Mouse (Mus musculus) embryonic facial prominence, embryonic 11.5 days (tissue): ENCODE measurements around the gene Farp1. TPM values are rescaled to one million over a fixed set of nuclear protein-coding genes. Genes with fewer than 3 reads are reported as not detected.
A peak's percentile ranks its signal among the peaks of the same experiment; 100 is the strongest.

ENCODE experiments used
- ATAC-seq: fragments of 200-750 bp; cut with Nextera tagmentation; replicated peaks from 2 replicates; pipeline ENCODE4 v1.8.0; 2017; ENCODE audit warnings: low read depth; ENCODE audit not compliant: insufficient number of reproducible peaks, low FRiP score, low TSS enrichment
- DNase-seq: peaks from one replicate; pipeline ENCODE4 v3.0.0-alpha.2; 2015; ENCODE audit warnings: low spot score
- H3K27ac ChIP-seq: fragments of 300-500 bp; sonication (generic); replicated peaks from 2 replicates; pipeline ENCODE4 v1.5.1; 2014; ENCODE audit warnings: mild to moderate bottlenecking, low read depth, low read length, control low read depth
- H3K27me3 ChIP-seq: fragments of 300-500 bp; sonication (generic); 2 replicates; pipeline ENCODE4 v1.6.1; 2014; ENCODE audit warnings: mild to moderate bottlenecking, low read length, moderate library complexity, mixed read lengths; ENCODE audit not compliant: control insufficient read depth, insufficient read depth
- H3K36me3 ChIP-seq: fragments of 300-500 bp; sonication (generic); replicated peaks from 2 replicates; pipeline ENCODE4 v1.6.1; 2014; ENCODE audit warnings: low read depth, mild to moderate bottlenecking, low read length, moderate library complexity, mixed read lengths; ENCODE audit not compliant: control insufficient read depth, insufficient read depth
- H3K4me1 ChIP-seq: fragments of 300-500 bp; sonication (generic); 2 replicates; pipeline ENCODE4 v1.6.1; 2014; ENCODE audit warnings: low read length, mixed read lengths; ENCODE audit not compliant: control insufficient read depth, insufficient read depth
- H3K4me2 ChIP-seq: fragments of 300-500 bp; sonication (generic); 2 replicates; pipeline ENCODE4 v1.6.1; 2014; ENCODE audit warnings: low read depth, mild to moderate bottlenecking, control low read depth, low read length, moderate library complexity
- H3K4me3 ChIP-seq: fragments of 300-500 bp; sonication (generic); 2 replicates; pipeline ENCODE4 v1.5.1; 2014; ENCODE audit warnings: low read depth, low read length, control low read depth
- H3K9ac ChIP-seq: fragments of 300-500 bp; sonication (generic); replicated peaks from 2 replicates; pipeline ENCODE4 v1.6.1; 2014; ENCODE audit warnings: mild to moderate bottlenecking, control low read depth, low read length
- H3K9me3 ChIP-seq: fragments of 300-500 bp; sonication (generic); replicated peaks from 2 replicates; pipeline ENCODE4 v1.6.1; 2016; ENCODE audit warnings: mild to moderate bottlenecking, low read length, inconsistent platforms, mixed read lengths; ENCODE audit not compliant: control insufficient read depth
- WGBS: fragments of 180-500 bp; shearing (Covaris S2); extraction: QIAGEN DNeasy Blood & Tissue Kit; methylation state at CpG from one replicate; pipeline ENCODE4 v1.1.7; 2014; 5-methylcytosine and 5-hydroxymethylcytosine counted together
- polyA plus RNA-seq: library from polyadenylated mRNA; unstranded; fragments of >200 nt; fragmentation: Nextera tagmentation; extraction: Ambion mirVana; gene quantifications from 2 replicates; pipeline ENCODE4 v1.2.1, GENCODE M21; 2014

Farp1 gene
- polyA plus RNA-seq, 1 experiment from 2014 or later, result 42.8 TPM

GRCm38 (mm10) chr14:121220723-121221122 lies 185.7 kb downstream of the Farp1 start:
- no peak overlapping the region for H3K27ac ChIP-seq
- no peak overlapping the region for H3K9ac ChIP-seq
- H3K4me3 ChIP-seq, result no peak overlapping the region
- no peaks in the 10 kb centered on the region for H3K4me1 ChIP-seq
- H3K36me3 ChIP-seq, result peaks cover 10% of the 10 kb centered on the region
- DNase-seq (peak; percentile 51), ATAC-seq (no peak)
- H3K4me2 ChIP-seq, result no peak overlapping the region
- H3K9me3 ChIP-seq, result no peaks in the 10 kb centered on the region
- 89% methylated on average over 5 of the region's 5 CpGs for WGBS
- no peaks in the 10 kb centered on the region for H3K27me3 ChIP-seq

DNA sequence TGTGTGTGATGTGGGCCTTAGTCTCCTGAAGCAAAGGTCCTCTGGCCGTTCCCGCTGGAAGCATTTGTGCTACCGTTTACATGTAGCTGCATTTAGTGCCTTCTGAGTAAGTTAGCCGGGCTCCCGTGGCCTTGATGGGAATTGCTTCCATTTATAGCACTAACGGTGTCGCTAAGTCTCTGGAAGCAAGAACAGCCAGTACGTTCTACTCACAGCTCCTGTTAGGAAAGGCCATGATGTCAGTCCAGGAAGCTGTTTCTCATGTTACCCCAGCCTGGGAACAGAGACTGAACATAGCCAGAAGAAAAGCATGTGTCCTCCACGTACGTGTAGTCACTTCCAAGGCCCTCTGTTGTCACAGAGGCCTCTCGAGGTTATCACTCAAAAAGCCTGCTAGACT lies 190.8 kb downstream of the Farp1 start:
- Histone ChIP-seq H3K27me3 (no peaks in the 10 kb centered on the region), H3K4me3 (no peak overlapping the region), H3K4me2 (no peak overlapping the region), H3K9ac (no peak overlapping the region), H3K9me3 (no peaks in the 10 kb centered on the region), H3K27ac (no peak overlapping the region), H3K4me1 (no peaks in the 10 kb centered on the region), H3K36me3 (peaks cover 9% of the 10 kb centered on the region)
- WGBS, result 73% methylated on average over 11 of the region's 11 CpGs
- DNase-seq (no peak), ATAC-seq (no peak)

GRCm38 (mm10) chr14:121229036-121229773 lies 194.2 kb downstream of the Farp1 start:
- DNase-seq (no peak), ATAC-seq (no peak)
- Histone ChIP-seq H3K27me3 (no peaks in the 10 kb centered on the region), H3K4me3 (no peak overlapping the region), H3K27ac (no peak overlapping the region), H3K9me3 (no peaks in the 10 kb centered on the region), H3K4me1 (no peaks in the 10 kb centered on the region), H3K36me3 (peaks cover 5% of the 10 kb centered on the region), H3K9ac (no peak overlapping the region), H3K4me2 (no peak overlapping the region)
- WGBS, result 88% methylated on average over 9 of the region's 9 CpGs

- Histone ChIP-seq H3K9ac (no peak overlapping the region), H3K27ac (no peak overlapping the region), H3K4me3 (no peak overlapping the region), H3K4me2 (no peak overlapping the region), H3K4me1 (no peaks in the 10 kb centered on the region), H3K27me3 (no peaks in the 10 kb centered on the region), H3K9me3 (no peaks in the 10 kb centered on the region), H3K36me3 (peaks cover 5% of the 10 kb centered on the region)
- WGBS, result 92% methylated on average over 8 of the region's 8 CpGs
- DNase-seq (no peak), ATAC-seq (no peak)
Observed at GRCm38 (mm10) chr14:121231232-121231631, 196.2 kb downstream of the Farp1 start.

- Histone ChIP-seq H3K36me3 (peaks cover 8% of the 10 kb centered on the region), H3K9ac (no peak overlapping the region), H3K27ac (no peak overlapping the region), H3K4me2 (no peak overlapping the region), H3K9me3 (no peaks in the 10 kb centered on the region), H3K4me1 (no peaks in the 10 kb centered on the region), H3K4me3 (no peak overlapping the region), H3K27me3 (no peaks in the 10 kb centered on the region)
- DNase-seq (peak; percentile 49), ATAC-seq (peak; percentile 78)
- 30% methylated on average over 12 of the region's 12 CpGs for WGBS
Observed at GRCm38 (mm10) chr14:121234741-121235307, 199.8 kb downstream of the Farp1 start.

- Histone ChIP-seq H3K9me3 (no peaks in the 10 kb centered on the region), H3K27ac (no peak overlapping the region), H3K36me3 (peaks cover 8% of the 10 kb centered on the region), H3K4me3 (no peak overlapping the region), H3K4me1 (no peaks in the 10 kb centered on the region), H3K4me2 (no peak overlapping the region), H3K9ac (no peak overlapping the region), H3K27me3 (no peaks in the 10 kb centered on the region)
- DNase-seq, result no peak
- 85% methylated on average over 4 of the region's 4 CpGs for WGBS
- ATAC-seq, result no peak
Observed at GRCm38 (mm10) chr14:121236736-121237135, 201.7 kb downstream of the Farp1 start.

- no peak overlapping the region for H3K4me2 ChIP-seq
- DNase-seq (no peak), ATAC-seq (no peak)
- no peaks in the 10 kb centered on the region for H3K4me1 ChIP-seq
- H3K9me3 ChIP-seq, result no peaks in the 10 kb centered on the region
- peaks cover 4% of the 10 kb centered on the region for H3K36me3 ChIP-seq
- H3K27me3 ChIP-seq, result no peaks in the 10 kb centered on the region
- no peak overlapping the region for H3K4me3 ChIP-seq
- no peak overlapping the region for H3K27ac ChIP-seq
- WGBS, result 91% methylated on average over 10 of the region's 10 CpGs
- H3K9ac ChIP-seq, result no peak overlapping the region
Observed at GRCm38 (mm10) chr14:121238727-121239126, 203.7 kb downstream of the Farp1 start.

DNA sequence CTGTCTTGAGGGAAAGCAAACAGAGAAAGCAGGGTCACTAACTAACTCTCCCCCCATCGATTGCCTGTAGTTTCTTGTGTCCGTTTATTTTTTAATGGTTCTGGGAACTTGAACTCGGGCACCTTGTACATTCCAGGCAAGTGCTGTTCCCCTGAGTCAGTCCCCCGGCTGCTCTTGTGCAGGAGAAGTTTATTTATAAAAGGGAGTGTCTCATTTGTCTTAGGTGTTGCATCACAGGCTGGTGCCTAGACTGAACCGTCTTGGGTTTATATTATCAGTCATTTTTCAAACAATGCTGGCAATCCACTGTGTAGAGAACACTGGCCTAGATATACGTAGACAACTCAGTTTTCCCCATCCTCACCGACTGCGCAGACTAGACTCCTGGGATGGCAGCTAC lies 204.4 kb downstream of the Farp1 start:
- 79% methylated on average over 8 of the region's 8 CpGs for WGBS
- H3K36me3 ChIP-seq, result peaks cover 7% of the 10 kb centered on the region

More for the DNA sequence above, 204.4 kb downstream of the Farp1 start:
- no peaks in the 10 kb centered on the region for H3K9me3 ChIP-seq
- no peak overlapping the region for H3K9ac ChIP-seq
- H3K27ac ChIP-seq, result no peak overlapping the region
- ATAC-seq (no peak), DNase-seq (no peak)
- no peaks in the 10 kb centered on the region for H3K27me3 ChIP-seq
- H3K4me1 ChIP-seq, result no peaks in the 10 kb centered on the region
- H3K4me2 ChIP-seq, result no peak overlapping the region
- H3K4me3 ChIP-seq, result no peak overlapping the region
